Mouse (Mus musculus): ENCODE results near the gene Ltbp4.

- TF ChIP-seq MXI1 (IDR thresholded peaks at IDR 0.05; ENCODE audit: low read depth, low read length) (no peak), ZNF384 (IDR thresholded peaks at IDR 0.05; ENCODE audit: low read depth, low read length) (no peak), EP300 (IDR thresholded peaks at IDR 0.05; ENCODE audit: low read length) (no peak), BHLHE40 (IDR thresholded peaks at IDR 0.05; ENCODE audit: low read depth, low read length) (no peak), MYC (IDR thresholded peaks at IDR 0.05; ENCODE audit: low read depth, low read length) (no peak), CTCF (conservative IDR thresholded peaks at IDR 0.05 in 1 of 2, IDR thresholded peaks at IDR 0.05 in 1 of 2; ENCODE audit: low read depth in 2 of 2, low read length in 2 of 2) (no peak), ZMIZ1 (IDR thresholded peaks at IDR 0.05; ENCODE audit: low read depth, low read length) (no peak), POLR2A (IDR thresholded peaks at IDR 0.05; ENCODE audit: low read depth, low read length) (no peak), HCFC1 (IDR thresholded peaks at IDR 0.05; ENCODE audit: low read depth, low read length) (no peak), GABPA (IDR thresholded peaks at IDR 0.05; ENCODE audit: insufficient replicate concordance, low read depth, low read length) (no peak), ZKSCAN1 (IDR thresholded peaks at IDR 0.05; ENCODE audit: borderline replicate concordance, low read depth, low read length) (no peak), KAT2A (IDR thresholded peaks at IDR 0.05; ENCODE audit: insufficient replicate concordance, low read length) (no peak), MAX (IDR thresholded peaks at IDR 0.05; ENCODE audit: low read length) (no peak)
Observed at GRCm38 (mm10) chr7:27291795-27292466, 45.6 kb downstream of the Ltbp4 start.
